ENCODE assay signal across 8 mouse cellular contexts in genomic region chr5:75933521-75934044, GRCm38 (mm10). TPM values are rescaled to one million over a fixed set of nuclear protein-coding genes. Genes with fewer than 3 reads are reported as not detected.
A peak's percentile ranks its signal among the peaks of the same experiment; 100 is the strongest.
DNase-seq lines count a peak whose midpoint lies in the region; ATAC-seq and TF ChIP-seq lines count a peak whose summit lies in the region.

No protein-coding gene starts in this region.

- no peaks in the 10 kb centered on the region for H3K36me3 ChIP-seq in midbrain, embryonic 11.5 days (ENCODE audit: control insufficient read depth, insufficient read depth, low read length)
- no peaks in the 10 kb centered on the region for H3K36me3 ChIP-seq in midbrain, postnatal 0 days (ENCODE audit: insufficient read depth, low read length)
- no peaks in the 10 kb centered on the region for H3K36me3 ChIP-seq in intestine, embryonic 15.5 days
- no peaks in the 10 kb centered on the region for H3K36me3 ChIP-seq in liver, postnatal 0 days (replicated peaks; ENCODE audit: insufficient read depth, low read length)
- H3K36me3 ChIP-seq in small intestine, adult 2 months (ENCODE audit: control insufficient read depth, insufficient read depth, low read length) = no peaks in the 10 kb centered on the region
- no peaks in the 10 kb centered on the region for H3K36me3 ChIP-seq in hindbrain, embryonic 14.5 days (replicated peaks; ENCODE audit: control insufficient read depth, insufficient read depth)

- no peak overlapping the region for H3K9ac ChIP-seq in midbrain, embryonic 11.5 days (ENCODE audit: low read length)
- H3K9ac ChIP-seq in midbrain, postnatal 0 days (replicated peaks; ENCODE audit: low read length, poor library complexity, severe bottlenecking) = no peak overlapping the region
- no peak overlapping the region for H3K9ac ChIP-seq in intestine, embryonic 15.5 days
- no peak overlapping the region for H3K9ac ChIP-seq in liver, postnatal 0 days (replicated peaks)
- H3K9ac ChIP-seq in hindbrain, embryonic 14.5 days = no peak overlapping the region

- peak; percentile 49 for DNase-seq in midbrain, embryonic 11.5 days (ENCODE audit: low spot score, missing footprints)
- DNase-seq in midbrain, postnatal 0 days (ENCODE audit: low spot score) = no peak
- DNase-seq in frontal cortex, postnatal 36 days (ENCODE audit: low spot score in 2 of 2) = peak; percentile 15 to 18
- peak; percentile 50 for DNase-seq in liver, postnatal 0 days
- DNase-seq in hindbrain, embryonic 14.5 days (ENCODE audit: low spot score) = no peak
- DNase-seq in c-Kit-positive CD71-positive TER-119-positive erythroid progenitor cells, embryonic 14.5 days (ENCODE audit: low spot score) = no peak

- 91% methylated on average over 20 of the region's 20 CpGs for WGBS in midbrain, embryonic 11.5 days
- whole genome bisulfite sequencing in midbrain, postnatal 0 days = 88% methylated on average over 20 of the region's 20 CpGs
- 73% methylated on average over 20 of the region's 20 CpGs for WGBS in intestine, embryonic 15.5 days
- 33% methylated on average over 20 of the region's 20 CpGs for WGBS in liver, postnatal 0 days (ENCODE audit: insufficient replicate concordance)
- WGBS in small intestine, adult 2 months = 65% methylated on average over 20 of the region's 20 CpGs
- WGBS in hindbrain, embryonic 14.5 days = 83% methylated on average over 20 of the region's 20 CpGs

- TF ChIP-seq EP300 in liver, postnatal 0 days (IDR thresholded peaks at IDR 0.05; ENCODE audit: low read depth) = peak; percentile 31; the same call in 1 of the 2 replicates

- H3K4me1 ChIP-seq in midbrain, embryonic 11.5 days (ENCODE audit: control insufficient read depth, insufficient read depth, low read length) = no peaks in the 10 kb centered on the region
- no peaks in the 10 kb centered on the region for H3K4me1 ChIP-seq in midbrain, postnatal 0 days (ENCODE audit: insufficient read depth, low read length)
- no peaks in the 10 kb centered on the region for H3K4me1 ChIP-seq in intestine, embryonic 15.5 days (replicated peaks)
- peaks cover 7% of the 10 kb centered on the region for H3K4me1 ChIP-seq in liver, postnatal 0 days (ENCODE audit: insufficient read depth)
- H3K4me1 ChIP-seq in small intestine, adult 2 months (ENCODE audit: control insufficient read depth, insufficient read depth, insufficient read length, low read length) = no peaks in the 10 kb centered on the region
- no peaks in the 10 kb centered on the region for H3K4me1 ChIP-seq in hindbrain, embryonic 14.5 days (replicated peaks; ENCODE audit: control insufficient read depth, insufficient read depth, low read length)

- TF ChIP-seq CTCF in midbrain, postnatal 0 days (IDR thresholded peaks at IDR 0.05) = no peak
- no peak for TF ChIP-seq CTCF in liver, postnatal 0 days (IDR thresholded peaks at IDR 0.05; ENCODE audit: low read depth)
- no peak for TF ChIP-seq CTCF in small intestine, adult 2 months (IDR thresholded peaks at IDR 0.05; ENCODE audit: extremely low read depth, insufficient read length, insufficient replicate concordance, low read depth, low read length)

- TF ChIP-seq POLR2A in small intestine, adult 2 months (IDR thresholded peaks at IDR 0.05; ENCODE audit: low read depth, low read length) = no peak

- ATAC-seq in midbrain, embryonic 11.5 days (ENCODE audit: low FRiP score) = no peak
- no peak for ATAC-seq in midbrain, postnatal 0 days (ENCODE audit: low FRiP score)
- ATAC-seq in intestine, embryonic 15.5 days = peak; percentile 34; the same call in 1 of the 2 replicates
- peak; percentile 58 for ATAC-seq in liver, postnatal 0 days
- no peak for ATAC-seq in hindbrain, embryonic 14.5 days (ENCODE audit: low FRiP score)

- H3K4me2 ChIP-seq in midbrain, embryonic 11.5 days = no peak overlapping the region
- no peak overlapping the region for H3K4me2 ChIP-seq in midbrain, postnatal 0 days (ENCODE audit: low read depth, low read length, poor library complexity, severe bottlenecking)
- no peak overlapping the region for H3K4me2 ChIP-seq in intestine, embryonic 15.5 days (replicated peaks)
- H3K4me2 ChIP-seq in liver, postnatal 0 days (ENCODE audit: low read depth, low read length) = peak overlapping the region; percentile 53
- no peak overlapping the region for H3K4me2 ChIP-seq in hindbrain, embryonic 14.5 days (replicated peaks)

- no peak overlapping the region for H3K27ac ChIP-seq in midbrain, embryonic 11.5 days (ENCODE audit: low read depth, low read length)
- no peak overlapping the region for H3K27ac ChIP-seq in midbrain, postnatal 0 days (ENCODE audit: low read depth, low read length)
- H3K27ac ChIP-seq in intestine, embryonic 15.5 days = no peak overlapping the region
- no peak overlapping the region for H3K27ac ChIP-seq in liver, postnatal 0 days (ENCODE audit: low read depth)
- H3K27ac ChIP-seq in small intestine, adult 2 months (ENCODE audit: insufficient read depth, low read depth, low read length) = 0 out of 2 replicates have a peak overlapping the region, but pooled peaks have one; percentile 3
- H3K27ac ChIP-seq in hindbrain, embryonic 14.5 days = no peak overlapping the region

- no peaks in the 10 kb centered on the region for H3K27me3 ChIP-seq in midbrain, embryonic 11.5 days (ENCODE audit: control insufficient read depth, insufficient read depth, low read length)
- no peaks in the 10 kb centered on the region for H3K27me3 ChIP-seq in midbrain, postnatal 0 days (ENCODE audit: insufficient read depth, low read length)
- H3K27me3 ChIP-seq in intestine, embryonic 15.5 days (replicated peaks) = no peaks in the 10 kb centered on the region
- H3K27me3 ChIP-seq in liver, postnatal 0 days (ENCODE audit: insufficient read depth, low read length) = no peaks in the 10 kb centered on the region
- no peaks in the 10 kb centered on the region for H3K27me3 ChIP-seq in small intestine, adult 2 months (ENCODE audit: control insufficient read depth, insufficient read depth, low read length)
- H3K27me3 ChIP-seq in hindbrain, embryonic 14.5 days (ENCODE audit: control insufficient read depth, insufficient read depth, low read length) = no peaks in the 10 kb centered on the region

- no peak overlapping the region for H3K4me3 ChIP-seq in midbrain, embryonic 11.5 days (ENCODE audit: low read depth, low read length)
- H3K4me3 ChIP-seq in midbrain, postnatal 0 days (ENCODE audit: low read depth, low read length) = no peak overlapping the region
- no peak overlapping the region for H3K4me3 ChIP-seq in intestine, embryonic 15.5 days (replicated peaks)
- H3K4me3 ChIP-seq in liver, postnatal 0 days (ENCODE audit: low read depth, low read length) = peak overlapping the region; percentile 6; the same call in 1 of the 2 replicates
- H3K4me3 ChIP-seq in small intestine, adult 2 months (ENCODE audit: low read depth, low read length) = peak overlapping the region; percentile 22
- no peak overlapping the region for H3K4me3 ChIP-seq in hindbrain, embryonic 14.5 days (replicated peaks; ENCODE audit: low read length)

- H3K9me3 ChIP-seq in midbrain, embryonic 11.5 days (ENCODE audit: control insufficient read depth, low read length) = no peaks in the 10 kb centered on the region
- H3K9me3 ChIP-seq in midbrain, postnatal 0 days (ENCODE audit: low read length) = no peaks in the 10 kb centered on the region
- no peaks in the 10 kb centered on the region for H3K9me3 ChIP-seq in intestine, embryonic 15.5 days
- no peaks in the 10 kb centered on the region for H3K9me3 ChIP-seq in liver, postnatal 0 days (ENCODE audit: low read length)
- no peaks in the 10 kb centered on the region for H3K9me3 ChIP-seq in hindbrain, embryonic 14.5 days (ENCODE audit: control insufficient read depth, low read length)

RNA-seq across cellular contexts. Expression of gene Kdr, which starts 44.7 kb away (rescaled TPM):
- 24.5 and 28.1 TPM in 2 replicates for polyA plus RNA-seq in midbrain, embryonic 11.5 days (2014; fragmentation: Nextera tagmentation; extraction: Ambion mirVana)
- total RNA-seq in midbrain, postnatal 0 days (2014; rRNA removed) = 19.1 and 24.7 TPM in 2 replicates
- polyA plus RNA-seq in midbrain, postnatal 0 days (2015; fragmentation: Nextera tagmentation; extraction: Ambion mirVana) = 11.6 and 12.5 TPM in 2 replicates
- 24.4 and 25.5 TPM in 2 replicates for polyA plus RNA-seq in intestine, embryonic 15.5 days (2015; fragmentation: Nextera tagmentation; extraction: Ambion mirVana)
- polyA plus RNA-seq in liver, postnatal 0 days (2015; fragmentation: Nextera tagmentation; extraction: Ambion mirVana) = 7.9 and 9.6 TPM in 2 replicates
- 2.8 and 4.5 TPM in 2 replicates for polyA plus RNA-seq in small intestine, adult 2 months (2012; rRNA removed)
- 25.8 and 29.0 TPM in 2 replicates for polyA plus RNA-seq in hindbrain, embryonic 14.5 days (2014; fragmentation: Nextera tagmentation; extraction: Ambion mirVana)

Comparison
In these comparisons a context has a peak if more than half of its experiments do, and no peak if none do; other contexts are left out.
1. DNase-seq: peak in midbrain, embryonic 11.5 days (single experiment), frontal cortex, postnatal 36 days (2 of 2) and liver, postnatal 0 days (single experiment); none in midbrain, postnatal 0 days (single experiment), hindbrain, embryonic 14.5 days (single experiment) and c-Kit-positive CD71-positive TER-119-positive erythroid progenitor cells, embryonic 14.5 days (single experiment).
2. ATAC-seq: peak in intestine, embryonic 15.5 days (single experiment) and liver, postnatal 0 days (single experiment); none in midbrain, embryonic 11.5 days (single experiment), midbrain, postnatal 0 days (single experiment) and hindbrain, embryonic 14.5 days (single experiment).
3. H3K4me3 ChIP-seq: peak in liver, postnatal 0 days (single experiment) and small intestine, adult 2 months (single experiment); none in midbrain, embryonic 11.5 days (single experiment), midbrain, postnatal 0 days (single experiment), intestine, embryonic 15.5 days (single experiment) and hindbrain, embryonic 14.5 days (single experiment).